Mouse (Mus musculus) heart, postnatal 25 days (tissue): ENCODE data around the gene Olfr743. TPM values are rescaled to one million over a fixed set of nuclear protein-coding genes. Genes with fewer than 3 reads are reported as not detected.
"Not testable (repeated sequence)": the region's sequence is repeated elsewhere in the genome, so short reads cannot be mapped to it uniquely, and the experiment has no call there.

Experiments
- DNase-seq: peaks from one replicate; pipeline ENCODE4 v3.0.0; 2022; ENCODE audit warnings: low spot score
- intact Hi-C: fragments of 180-260 bp; cut with DNase I; formaldehyde crosslinking; loops from one replicate; pipeline ENCODE4 v1.15.1; 2025
- total RNA-seq, 2 experiments: library from RNA; stranded (reverse); gene quantifications; 2 replicates each; pipeline ENCODE4 v1.2.3; 2021

Gene Olfr743
- not detected for total RNA-seq

GRCm38 (mm10) chr14:50521539-50521938 lies at the start of gene Olfr743:
TSS of gene Olfr743 (plus strand) at chr14:50521839.
- DNase-seq, result no peak
- intact Hi-C loops, result no loop called here

DNA sequence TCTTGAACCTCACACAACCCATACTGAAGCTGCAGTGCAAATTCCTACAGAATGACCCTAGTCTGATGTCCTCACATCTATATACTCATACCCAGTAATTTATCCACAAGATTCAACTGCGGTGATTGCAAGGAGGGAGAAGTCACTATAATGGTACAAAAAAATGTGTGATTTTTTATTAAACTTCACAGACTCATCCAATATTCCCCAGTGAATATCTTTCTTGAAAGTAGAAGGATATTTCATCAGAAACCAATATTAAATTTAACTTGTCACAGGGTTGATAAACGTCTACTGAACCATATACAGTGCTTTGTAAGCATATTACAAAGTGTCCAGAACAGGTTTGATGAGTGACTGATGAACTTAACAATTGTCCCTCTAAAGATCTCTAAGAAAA lies 49.2 kb upstream of the Olfr743 start, which contains the start of gene Olfr741:
Gene Olfr741, plus strand, starts transcription at position 301 of the 400 bp plus-strand sequence.
- intact Hi-C loops, result no loop called here
- no peak for DNase-seq

DNA sequence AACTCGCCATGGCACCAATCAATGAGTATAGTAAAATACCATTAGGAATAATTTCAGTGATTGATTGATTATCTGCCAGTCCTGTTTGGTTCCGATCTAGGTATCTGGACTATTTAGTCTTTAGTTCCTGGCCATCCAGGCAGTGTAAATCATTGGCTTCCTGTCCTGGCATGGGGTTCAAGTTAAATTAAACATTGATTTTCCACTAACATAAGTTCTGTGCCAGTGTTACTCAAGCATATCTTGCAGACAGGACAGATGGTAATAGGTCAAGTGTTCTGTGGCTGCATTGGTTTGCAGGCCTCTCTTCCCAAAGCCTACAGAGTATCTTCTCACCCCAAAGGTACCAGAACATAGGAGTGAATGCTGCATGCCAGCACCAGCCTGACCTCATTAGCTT lies 43.2 kb upstream of the Olfr743 start:
- intact Hi-C loops, result no loop called here
- DNase-seq, result no peak

GRCm38 (mm10) chr14:50503300-50503699 lies 18.3 kb upstream of the Olfr743 start, which contains the start of gene Olfr742:
TSS of gene Olfr742 (plus strand) at chr14:50503600.
- no peak for DNase-seq
- intact Hi-C loops, result no loop called here

GRCm38 (mm10) chr14:50552734-50553133 lies 31.1 kb downstream of the Olfr743 start:
- intact Hi-C loops, result no loop called here

DNA sequence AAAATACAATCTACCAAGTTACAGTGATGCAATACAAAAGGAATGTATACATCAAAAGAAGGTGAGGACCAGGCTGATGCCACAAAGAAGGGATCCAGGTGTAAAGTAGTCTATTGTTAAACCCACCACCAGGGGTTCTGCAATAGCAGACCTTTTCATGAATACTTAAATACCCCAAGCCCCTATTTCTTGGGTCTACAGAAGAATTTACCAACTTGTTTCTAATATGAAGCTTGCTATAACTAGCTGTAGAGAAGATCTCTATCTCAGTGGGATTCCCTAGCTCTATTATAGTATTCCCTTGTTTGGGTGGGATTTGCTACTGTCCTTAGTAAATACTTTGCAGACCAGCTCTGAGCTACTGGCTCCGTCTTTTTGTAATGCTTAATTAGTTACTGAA lies 51.4 kb downstream of the Olfr743 start:
- DNase-seq, intact Hi-C loops: not testable (repeated sequence)

More at GRCm38 (mm10) chr14:50552734-50553133, 31.1 kb downstream of the Olfr743 start:
- no peak for DNase-seq

Other genes starting within 250 kb of the Olfr743 start
- not detected for gene Olfr732, start 237.6 kb upstream of the Olfr743 start, total RNA-seq
- not detected for gene Olfr733, start 220.3 kb upstream of the Olfr743 start, total RNA-seq
- not detected for gene Olfr734, start 195.1 kb upstream of the Olfr743 start, total RNA-seq
- not detected for gene Olfr735, start 173.0 kb upstream of the Olfr743 start, total RNA-seq
- gene Tlr11, start 163.9 kb upstream of the Olfr743 start, total RNA-seq, result not detected
- gene Olfr736, start 140.7 kb upstream of the Olfr743 start, total RNA-seq, result not detected
- gene Olfr738, start 114.3 kb upstream of the Olfr743 start, total RNA-seq, result not detected
- not detected for gene Olfr739, start 103.2 kb upstream of the Olfr743 start, total RNA-seq
- gene Olfr740, start 76.3 kb upstream of the Olfr743 start, total RNA-seq, result not detected
- gene Olfr741, start 49.1 kb upstream of the Olfr743 start, total RNA-seq, result not detected
- not detected for gene Olfr742, start 18.2 kb upstream of the Olfr743 start, total RNA-seq
- gene Olfr744, start 93.0 kb downstream of the Olfr743 start, total RNA-seq, result not detected
- gene Olfr745, start 117.5 kb downstream of the Olfr743 start, total RNA-seq, result not detected
- not detected for gene Olfr746, start 125.2 kb downstream of the Olfr743 start, total RNA-seq
- not detected for gene Olfr747, start 171.4 kb downstream of the Olfr743 start, total RNA-seq
- gene Olfr748, start 185.5 kb downstream of the Olfr743 start, total RNA-seq, result not detected
- not detected for gene Olfr749, start 223.3 kb downstream of the Olfr743 start, total RNA-seq